Mouse (Mus musculus) hindbrain, embryonic 14.5 days (tissue): ENCODE results near the gene P4ha2. TPM values are rescaled to one million over a fixed set of nuclear protein-coding genes. Genes with fewer than 3 reads are reported as not detected.

Source experiments
- ATAC-seq: fragments of 200-750 bp; cut with Nextera tagmentation; 2 replicates; pipeline ENCODE4 v1.8.0; 2017; ENCODE audit warnings: moderate number of reproducible peaks, mild to moderate bottlenecking, moderate TSS enrichment, moderate library complexity; ENCODE audit not compliant: low FRiP score
- DNase-seq: peaks from one replicate; pipeline ENCODE4 v3.0.0-alpha.2; 2015; ENCODE audit warnings: low spot score
- H3K27ac ChIP-seq: fragments of 300-500 bp; sonication (generic); 2 replicates; pipeline ENCODE4 v1.5.1; 2014; ENCODE audit warnings: mild to moderate bottlenecking, moderate library complexity
- H3K27me3 ChIP-seq: fragments of 300-500 bp; sonication (generic); 2 replicates; pipeline ENCODE4 v1.6.1; 2014; ENCODE audit warnings: mild to moderate bottlenecking, low read length, mixed read lengths; ENCODE audit not compliant: control insufficient read depth, insufficient read depth
- H3K36me3 ChIP-seq: fragments of 300-500 bp; sonication (generic); replicated peaks from 2 replicates; pipeline ENCODE4 v1.6.1; 2014; ENCODE audit not compliant: control insufficient read depth, insufficient read depth
- H3K4me1 ChIP-seq: fragments of 300-500 bp; sonication (generic); replicated peaks from 2 replicates; pipeline ENCODE4 v1.6.1; 2014; ENCODE audit warnings: antibody characterized with exemption, low read length, mixed read lengths; ENCODE audit not compliant: control insufficient read depth, insufficient read depth
- H3K4me2 ChIP-seq: fragments of 300-500 bp; sonication (generic); replicated peaks from 2 replicates; pipeline ENCODE4 v1.6.1; 2014; ENCODE audit warnings: mild to moderate bottlenecking, moderate library complexity
- H3K4me3 ChIP-seq: fragments of 300-500 bp; sonication (generic); replicated peaks from 2 replicates; pipeline ENCODE4 v1.5.1; 2014; ENCODE audit warnings: mild to moderate bottlenecking, low read length
- H3K9ac ChIP-seq: fragments of 300-500 bp; sonication (generic); 2 replicates; pipeline ENCODE4 v1.6.1; 2014
- H3K9me3 ChIP-seq: fragments of 300-500 bp; sonication (generic); 2 replicates; pipeline ENCODE4 v1.6.1; 2016; ENCODE audit warnings: low read length; ENCODE audit not compliant: control insufficient read depth
- WGBS: fragments of 180-500 bp; shearing (Covaris S2); extraction: QIAGEN DNeasy Blood & Tissue Kit; methylation state at CpG from one replicate; pipeline ENCODE4 v1.1.7; 2014; 5-methylcytosine and 5-hydroxymethylcytosine counted together
- polyA plus RNA-seq: library from polyadenylated mRNA; unstranded; fragments of >200 nt; fragmentation: Nextera tagmentation; extraction: Ambion mirVana; gene quantifications from 2 replicates; pipeline ENCODE4 v1.2.1, GENCODE M21; 2014

P4ha2 gene
- polyA plus RNA-seq, 1 experiment from 2014 or later = 10.4 TPM

DNA sequence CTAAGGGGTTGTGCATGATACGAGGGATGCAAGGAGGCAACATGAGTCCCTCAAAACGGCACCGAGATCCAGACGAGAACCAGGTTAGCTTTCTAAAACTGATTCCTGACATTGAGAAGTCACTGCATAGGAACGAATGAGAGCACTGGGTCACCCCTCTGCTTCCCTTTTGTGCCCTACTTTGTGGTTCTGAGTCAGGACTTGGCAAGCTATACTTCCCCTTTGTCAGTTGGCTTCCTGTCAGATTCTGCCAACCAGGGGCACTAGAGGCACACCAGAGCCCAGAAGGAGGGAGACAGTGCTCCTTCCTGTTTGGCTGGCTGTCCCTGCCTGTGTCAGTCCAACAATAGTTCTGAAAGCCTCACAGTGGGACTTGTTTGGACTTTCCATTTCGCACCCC is 56.0 kb downstream of the P4ha2 start:
- no peaks in the 10 kb centered on the region for H3K4me1 ChIP-seq
- H3K9me3 ChIP-seq = no peaks in the 10 kb centered on the region
- no peaks in the 10 kb centered on the region for H3K27me3 ChIP-seq
- H3K9ac ChIP-seq = no peak overlapping the region
- DNase-seq (no peak), ATAC-seq (no peak)
- H3K4me3 ChIP-seq = no peak overlapping the region
- no peaks in the 10 kb centered on the region for H3K36me3 ChIP-seq
- H3K4me2 ChIP-seq = no peak overlapping the region
- no peak overlapping the region for H3K27ac ChIP-seq
- 92% methylated on average over 6 of the region's 6 CpGs for WGBS

DNA sequence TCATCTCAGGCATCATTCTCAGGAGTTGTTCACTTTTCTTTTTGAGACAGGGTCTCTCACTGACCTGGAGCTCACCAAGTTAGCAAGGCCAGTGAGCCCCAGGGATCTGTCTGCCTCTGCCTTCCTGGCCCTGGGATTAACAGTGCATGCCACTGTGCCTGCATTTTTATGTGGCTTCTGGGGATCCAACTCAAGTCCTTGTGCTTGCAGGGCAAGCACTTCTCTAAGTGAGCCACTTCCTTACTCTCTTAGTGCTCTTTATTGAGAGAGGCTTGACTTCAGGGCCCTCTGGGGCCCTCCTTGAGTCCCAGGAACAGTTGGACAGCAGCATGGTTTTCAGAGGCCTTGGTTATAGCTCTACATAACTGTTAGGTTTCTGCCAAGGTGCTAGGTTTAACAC is 56.6 kb downstream of the P4ha2 start:
- Histone ChIP-seq H3K27ac (no peak overlapping the region), H3K4me1 (no peaks in the 10 kb centered on the region), H3K4me2 (no peak overlapping the region), H3K4me3 (no peak overlapping the region), H3K36me3 (no peaks in the 10 kb centered on the region), H3K9ac (no peak overlapping the region), H3K9me3 (no peaks in the 10 kb centered on the region), H3K27me3 (no peaks in the 10 kb centered on the region)
- DNase-seq (no peak), ATAC-seq (no peak)

DNA sequence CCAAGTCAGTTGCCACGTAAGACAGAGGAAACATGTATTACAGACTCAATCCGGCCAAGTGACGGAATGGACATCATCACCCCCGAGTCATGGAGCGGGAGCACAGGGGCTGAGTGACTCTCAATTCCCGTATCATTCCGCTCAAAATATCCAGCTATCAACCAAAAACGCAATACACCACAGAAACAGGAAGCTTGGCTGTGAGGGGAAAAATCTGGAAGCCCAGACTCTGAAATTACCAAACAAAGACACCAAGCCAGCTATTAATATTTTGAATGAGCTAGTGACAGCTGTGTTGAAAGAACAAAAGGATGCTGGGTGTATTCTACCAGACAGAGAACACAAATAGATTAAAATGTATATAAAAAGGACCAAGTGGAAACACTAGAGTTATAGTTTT is 57.7 kb downstream of the P4ha2 start:
- no peak overlapping the region for H3K4me2 ChIP-seq
- ATAC-seq (no peak), DNase-seq (no peak)
- no peak overlapping the region for H3K9ac ChIP-seq
- no peaks in the 10 kb centered on the region for H3K27me3 ChIP-seq
- no peaks in the 10 kb centered on the region for H3K36me3 ChIP-seq
- 91% methylated on average over 8 of the region's 8 CpGs for WGBS
- H3K4me1 ChIP-seq = no peaks in the 10 kb centered on the region
- H3K9me3 ChIP-seq = no peaks in the 10 kb centered on the region
- H3K4me3 ChIP-seq = no peak overlapping the region
- no peak overlapping the region for H3K27ac ChIP-seq

DNA sequence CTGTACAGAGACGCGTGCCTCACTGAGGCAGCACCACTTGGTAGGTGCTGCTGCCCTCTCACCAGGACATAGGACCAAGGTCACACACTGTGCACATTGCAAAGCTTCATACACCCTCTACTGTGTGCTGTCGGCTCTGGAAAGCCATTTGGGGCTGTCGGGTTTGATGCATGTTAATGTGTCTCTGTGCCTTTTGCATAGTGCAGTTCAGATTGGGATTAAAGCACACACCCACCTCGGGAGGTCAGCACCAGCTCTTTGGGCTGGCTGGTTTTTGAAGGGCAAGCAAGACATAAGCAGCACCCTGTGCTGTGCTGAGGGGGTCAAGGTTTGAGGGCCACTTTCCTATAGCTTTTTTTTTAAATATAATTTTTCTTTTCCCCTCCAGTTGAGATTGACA is 60.5 kb downstream of the P4ha2 start:
- H3K4me1 ChIP-seq = no peaks in the 10 kb centered on the region
- no peak overlapping the region for H3K4me3 ChIP-seq
- H3K4me2 ChIP-seq = no peak overlapping the region
- H3K36me3 ChIP-seq = no peaks in the 10 kb centered on the region
- no peaks in the 10 kb centered on the region for H3K27me3 ChIP-seq
- H3K9ac ChIP-seq = no peak overlapping the region
- DNase-seq = no peak
- 87% methylated on average over 5 of the region's 5 CpGs for WGBS
- ATAC-seq = no peak
- H3K27ac ChIP-seq = no peak overlapping the region
- H3K9me3 ChIP-seq = no peaks in the 10 kb centered on the region

- no peak for ATAC-seq
- no peaks in the 10 kb centered on the region for H3K36me3 ChIP-seq
- no peak overlapping the region for H3K4me2 ChIP-seq
- no peaks in the 10 kb centered on the region for H3K4me1 ChIP-seq
- no peak overlapping the region for H3K27ac ChIP-seq
- no peak for DNase-seq
- no peak overlapping the region for H3K4me3 ChIP-seq
- 71% methylated on average over 2 of the region's 2 CpGs for WGBS
- H3K9me3 ChIP-seq = no peaks in the 10 kb centered on the region
- H3K9ac ChIP-seq = no peak overlapping the region
- H3K27me3 ChIP-seq = no peaks in the 10 kb centered on the region
These were observed 61.0 kb downstream of the P4ha2 start for GRCm38 (mm10) chr11:54160920-54161319.

- Histone ChIP-seq H3K27me3 (no peaks in the 10 kb centered on the region), H3K9me3 (no peaks in the 10 kb centered on the region), H3K4me2 (no peak overlapping the region), H3K9ac (no peak overlapping the region), H3K36me3 (no peaks in the 10 kb centered on the region), H3K27ac (no peak overlapping the region), H3K4me1 (no peaks in the 10 kb centered on the region), H3K4me3 (no peak overlapping the region)
- 94% methylated on average over 2 of the region's 2 CpGs for WGBS
- ATAC-seq (no peak), DNase-seq (no peak)
These were observed 61.6 kb downstream of the P4ha2 start for GRCm38 (mm10) chr11:54161514-54161913.

DNA sequence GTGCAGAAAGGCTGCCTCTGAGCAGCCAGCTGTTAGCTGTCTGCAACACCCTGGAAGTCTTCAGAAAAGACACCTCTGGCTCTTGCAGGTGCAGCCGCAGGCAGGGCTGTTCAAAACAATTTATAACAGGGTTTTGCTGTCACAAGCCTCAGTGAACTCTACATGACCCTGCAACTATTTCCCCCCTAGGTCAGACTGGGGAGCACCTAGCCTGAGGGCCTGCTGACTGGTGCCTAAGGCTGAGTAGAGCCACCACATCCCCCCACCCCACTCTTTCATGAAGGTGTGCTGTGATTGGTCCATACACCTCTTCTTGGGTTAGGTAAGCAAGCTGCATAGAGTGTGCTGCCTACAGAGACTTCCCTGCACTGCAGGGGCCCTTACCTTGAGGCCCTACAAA is 63.1 kb downstream of the P4ha2 start:
- Histone ChIP-seq H3K27me3 (no peaks in the 10 kb centered on the region), H3K27ac (no peak overlapping the region), H3K4me2 (no peak overlapping the region), H3K36me3 (no peaks in the 10 kb centered on the region), H3K9me3 (no peaks in the 10 kb centered on the region), H3K9ac (no peak overlapping the region), H3K4me1 (no peaks in the 10 kb centered on the region), H3K4me3 (no peak overlapping the region)
- ATAC-seq = no peak
- 45% methylated on average over 1 of the region's 1 CpGs for WGBS
- no peak for DNase-seq

- WGBS = 87% methylated on average over 3 of the region's 3 CpGs
- Histone ChIP-seq H3K9ac (no peak overlapping the region), H3K27ac (no peak overlapping the region), H3K27me3 (no peaks in the 10 kb centered on the region), H3K9me3 (no peaks in the 10 kb centered on the region), H3K36me3 (no peaks in the 10 kb centered on the region), H3K4me2 (no peak overlapping the region), H3K4me3 (no peak overlapping the region), H3K4me1 (no peaks in the 10 kb centered on the region)
- DNase-seq = no peak
- no peak for ATAC-seq
These were observed 69.8 kb downstream of the P4ha2 start for GRCm38 (mm10) chr11:54169432-54170295.

DNA sequence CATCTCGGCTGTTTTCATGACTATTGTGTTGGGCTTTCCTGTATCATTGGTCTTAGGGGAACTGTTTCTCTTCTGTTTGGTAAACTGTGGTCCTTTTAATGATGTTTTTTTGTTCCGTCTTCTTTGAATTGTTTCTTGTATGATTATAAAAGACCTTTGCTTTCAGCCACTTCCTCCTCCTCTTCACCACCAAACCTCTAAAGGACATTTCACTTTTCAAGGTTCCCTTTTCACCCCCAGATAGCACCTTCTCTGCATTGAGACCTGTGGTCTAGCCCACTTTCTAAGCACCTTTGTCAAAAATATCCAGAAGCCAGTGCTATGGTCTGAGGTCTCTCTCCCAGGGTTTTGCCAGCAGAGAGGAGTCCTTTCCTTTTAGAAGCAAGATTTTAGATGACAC is 71.3 kb downstream of the P4ha2 start:
- ATAC-seq (no peak), DNase-seq (no peak)

DNA sequence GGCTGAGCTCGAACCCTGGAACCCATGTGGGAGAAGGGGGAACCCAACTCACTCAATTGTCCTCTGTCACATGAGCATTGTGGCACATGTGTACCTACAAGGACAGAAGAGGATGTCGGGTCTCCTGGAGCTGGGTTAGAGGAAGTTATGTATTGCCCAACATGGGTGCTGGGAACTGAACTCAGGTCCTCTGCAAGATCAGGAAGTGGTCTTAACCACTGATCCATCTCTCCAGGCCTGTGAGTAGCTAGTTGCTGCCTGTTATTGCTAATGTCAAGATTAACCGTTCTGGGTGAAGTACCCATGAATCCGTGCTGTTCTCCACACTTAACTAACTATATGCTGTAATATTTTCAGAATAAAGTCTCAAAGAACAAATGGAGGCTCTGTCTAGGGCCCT is 74.3 kb downstream of the P4ha2 start:
- Histone ChIP-seq H3K27ac (no peak overlapping the region), H3K4me2 (no peak overlapping the region), H3K27me3 (no peaks in the 10 kb centered on the region), H3K4me3 (no peak overlapping the region), H3K36me3 (no peaks in the 10 kb centered on the region), H3K4me1 (no peaks in the 10 kb centered on the region), H3K9me3 (no peaks in the 10 kb centered on the region), H3K9ac (no peak overlapping the region)
- DNase-seq = no peak
- no peak for ATAC-seq
- WGBS = 93% methylated on average over 4 of the region's 4 CpGs

More for the DNA sequence above, 71.3 kb downstream of the P4ha2 start:
- H3K36me3 ChIP-seq = no peaks in the 10 kb centered on the region
- no peaks in the 10 kb centered on the region for H3K4me1 ChIP-seq
- H3K27me3 ChIP-seq = no peaks in the 10 kb centered on the region
- no peak overlapping the region for H3K9ac ChIP-seq
- WGBS = 83% methylated on average over 2 of the region's 2 CpGs
- H3K4me2 ChIP-seq = no peak overlapping the region
- H3K27ac ChIP-seq = no peak overlapping the region
- no peak overlapping the region for H3K4me3 ChIP-seq
- no peaks in the 10 kb centered on the region for H3K9me3 ChIP-seq
